Mouse (Mus musculus): ENCODE data around the gene Ttll5. TPM values are rescaled to one million over a fixed set of nuclear protein-coding genes. Genes with fewer than 3 reads are reported as not detected.

The Ttll5 gene
- polyA plus RNA-seq, 1 experiment, result 5.5 TPM

- H3K36me3 ChIP-seq (ENCODE audit: control insufficient read depth, insufficient read depth, low read length), result 0 out of 2 replicates have a peak, but pooled peaks cover under 1% of the 10 kb centered on the region
- H3K27me3 ChIP-seq (ENCODE audit: control insufficient read depth, insufficient read depth, low read length), result no peaks in the 10 kb centered on the region
- TF ChIP-seq CTCF (IDR thresholded peaks at IDR 0.05; ENCODE audit: extremely low read depth, insufficient read length, insufficient replicate concordance, low read depth, low read length) (no peak), POLR2A (IDR thresholded peaks at IDR 0.05; ENCODE audit: low read depth, low read length) (no peak)
- H3K4me1 ChIP-seq (ENCODE audit: control insufficient read depth, insufficient read depth, insufficient read length, low read length), result no peaks in the 10 kb centered on the region
- 71% methylated on average over 4 of the region's 4 CpGs for WGBS
- H3K4me3 ChIP-seq (ENCODE audit: low read depth, low read length), result no peak overlapping the region
- no peak overlapping the region for H3K27ac ChIP-seq (ENCODE audit: insufficient read depth, low read depth, low read length)
Measured at GRCm38 (mm10) chr12:86024426-86024825, 200.0 kb downstream of the Ttll5 start.

GRCm38 (mm10) chr12:86025480-86025879 is 201.0 kb downstream of the Ttll5 start:
- no peaks in the 10 kb centered on the region for H3K4me1 ChIP-seq (ENCODE audit: control insufficient read depth, insufficient read depth, insufficient read length, low read length)
- WGBS, result 90% methylated on average over 6 of the region's 6 CpGs
- no peak overlapping the region for H3K27ac ChIP-seq (ENCODE audit: insufficient read depth, low read depth, low read length)
- no peaks in the 10 kb centered on the region for H3K27me3 ChIP-seq (ENCODE audit: control insufficient read depth, insufficient read depth, low read length)
- H3K36me3 ChIP-seq (ENCODE audit: control insufficient read depth, insufficient read depth, low read length), result no peaks in the 10 kb centered on the region
- H3K4me3 ChIP-seq (ENCODE audit: low read depth, low read length), result no peak overlapping the region
- TF ChIP-seq CTCF (IDR thresholded peaks at IDR 0.05; ENCODE audit: extremely low read depth, insufficient read length, insufficient replicate concordance, low read depth, low read length) (no peak), POLR2A (IDR thresholded peaks at IDR 0.05; ENCODE audit: low read depth, low read length) (no peak)

DNA sequence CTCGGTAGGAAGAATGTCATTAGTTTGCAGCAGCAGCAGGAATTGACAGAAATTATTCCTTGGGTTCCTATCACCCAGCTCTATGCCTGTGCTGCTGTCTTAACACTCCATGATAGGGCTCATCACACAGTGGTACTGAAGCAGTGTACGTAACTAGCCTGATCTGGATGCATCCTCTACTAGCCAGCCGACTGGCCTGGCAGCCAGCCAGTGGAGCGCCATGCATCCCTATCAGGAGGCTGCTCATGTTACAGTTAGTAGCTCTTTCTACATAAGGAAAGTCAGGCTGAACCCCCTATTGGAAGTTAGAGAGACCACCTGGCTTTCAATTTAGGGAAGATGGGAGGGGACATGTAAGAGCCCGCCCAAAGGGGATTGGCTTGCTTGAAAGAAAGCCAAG is 202.5 kb downstream of the Ttll5 start:
- WGBS, result 79% methylated on average over 5 of the region's 5 CpGs
- Histone ChIP-seq H3K4me1 (ENCODE audit: control insufficient read depth, insufficient read depth, insufficient read length, low read length) (no peaks in the 10 kb centered on the region), H3K27ac (ENCODE audit: insufficient read depth, low read depth, low read length) (no peak overlapping the region), H3K27me3 (ENCODE audit: control insufficient read depth, insufficient read depth, low read length) (no peaks in the 10 kb centered on the region), H3K4me3 (ENCODE audit: low read depth, low read length) (no peak overlapping the region), H3K36me3 (ENCODE audit: control insufficient read depth, insufficient read depth, low read length) (no peaks in the 10 kb centered on the region)
- TF ChIP-seq POLR2A (IDR thresholded peaks at IDR 0.05; ENCODE audit: low read depth, low read length) (no peak), CTCF (IDR thresholded peaks at IDR 0.05; ENCODE audit: extremely low read depth, insufficient read length, insufficient replicate concordance, low read depth, low read length) (no peak)

DNA sequence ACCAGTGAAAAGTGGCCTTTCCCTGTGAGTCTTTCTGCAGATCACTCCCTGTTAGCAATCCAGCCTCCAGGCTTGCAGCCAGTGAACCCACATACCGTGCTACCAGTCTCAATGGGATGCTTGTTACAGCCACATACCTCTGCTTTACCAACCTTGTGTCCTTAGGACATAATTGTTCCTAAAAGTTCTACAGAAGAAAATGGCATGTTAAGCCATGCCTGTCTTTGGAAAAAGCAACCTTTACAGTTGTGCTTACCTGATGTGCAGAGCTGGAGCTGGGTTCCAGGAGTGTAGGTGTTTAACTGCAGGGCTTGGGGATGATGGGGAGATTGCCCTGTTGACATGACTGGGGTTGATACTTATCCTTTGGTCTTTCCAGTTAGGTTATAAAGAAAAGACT is 203.3 kb downstream of the Ttll5 start:
- no peaks in the 10 kb centered on the region for H3K4me1 ChIP-seq (ENCODE audit: control insufficient read depth, insufficient read depth, insufficient read length, low read length)
- TF ChIP-seq CTCF (IDR thresholded peaks at IDR 0.05; ENCODE audit: extremely low read depth, insufficient read length, insufficient replicate concordance, low read depth, low read length), result no peak
- no peak for TF ChIP-seq POLR2A (IDR thresholded peaks at IDR 0.05; ENCODE audit: low read depth, low read length)
- WGBS, result 93% methylated on average over 1 of the region's 1 CpGs
- H3K27ac ChIP-seq (ENCODE audit: insufficient read depth, low read depth, low read length), result no peak overlapping the region
- no peak overlapping the region for H3K4me3 ChIP-seq (ENCODE audit: low read depth, low read length)
- H3K27me3 ChIP-seq (ENCODE audit: control insufficient read depth, insufficient read depth, low read length), result no peaks in the 10 kb centered on the region
- no peaks in the 10 kb centered on the region for H3K36me3 ChIP-seq (ENCODE audit: control insufficient read depth, insufficient read depth, low read length)

GRCm38 (mm10) chr12:86030932-86031331 is 206.5 kb downstream of the Ttll5 start:
- no peak overlapping the region for H3K27ac ChIP-seq (ENCODE audit: insufficient read depth, low read depth, low read length)
- 75% methylated on average over 5 of the region's 5 CpGs for WGBS
- no peaks in the 10 kb centered on the region for H3K36me3 ChIP-seq (ENCODE audit: control insufficient read depth, insufficient read depth, low read length)
- no peaks in the 10 kb centered on the region for H3K4me1 ChIP-seq (ENCODE audit: control insufficient read depth, insufficient read depth, insufficient read length, low read length)
- H3K27me3 ChIP-seq (ENCODE audit: control insufficient read depth, insufficient read depth, low read length), result no peaks in the 10 kb centered on the region
- no peak for TF ChIP-seq POLR2A (IDR thresholded peaks at IDR 0.05; ENCODE audit: low read depth, low read length)
- TF ChIP-seq CTCF (IDR thresholded peaks at IDR 0.05; ENCODE audit: extremely low read depth, insufficient read length, insufficient replicate concordance, low read depth, low read length), result no peak
- no peak overlapping the region for H3K4me3 ChIP-seq (ENCODE audit: low read depth, low read length)

DNA sequence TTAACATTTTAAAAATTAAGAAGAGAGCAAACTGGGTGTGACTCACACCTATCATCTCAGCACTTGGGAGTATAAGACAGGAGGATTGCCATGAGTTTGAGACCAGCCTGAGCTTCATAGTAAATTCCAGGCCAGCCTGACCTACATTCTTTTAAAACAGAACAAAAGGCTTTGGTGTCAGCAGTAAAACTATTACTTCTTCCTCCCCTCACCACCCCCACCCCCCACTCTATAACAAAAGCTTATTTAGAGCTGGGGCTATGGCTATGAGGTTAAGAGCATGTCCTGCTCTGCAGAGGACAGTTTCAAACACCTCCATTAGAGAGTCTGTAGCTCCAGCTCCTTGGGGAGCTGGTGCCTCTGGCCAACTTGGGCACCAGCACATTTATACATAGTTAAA is 211.1 kb downstream of the Ttll5 start:
- no peaks in the 10 kb centered on the region for H3K4me1 ChIP-seq (ENCODE audit: control insufficient read depth, insufficient read depth, insufficient read length, low read length)
- H3K36me3 ChIP-seq (ENCODE audit: control insufficient read depth, insufficient read depth, low read length), result no peaks in the 10 kb centered on the region
- H3K27me3 ChIP-seq (ENCODE audit: control insufficient read depth, insufficient read depth, low read length), result no peaks in the 10 kb centered on the region
- no peak for TF ChIP-seq POLR2A (IDR thresholded peaks at IDR 0.05; ENCODE audit: low read depth, low read length)
- TF ChIP-seq CTCF (IDR thresholded peaks at IDR 0.05; ENCODE audit: extremely low read depth, insufficient read length, insufficient replicate concordance, low read depth, low read length), result no peak
- no peak overlapping the region for H3K4me3 ChIP-seq (ENCODE audit: low read depth, low read length)
- H3K27ac ChIP-seq (ENCODE audit: insufficient read depth, low read depth, low read length), result no peak overlapping the region

DNA sequence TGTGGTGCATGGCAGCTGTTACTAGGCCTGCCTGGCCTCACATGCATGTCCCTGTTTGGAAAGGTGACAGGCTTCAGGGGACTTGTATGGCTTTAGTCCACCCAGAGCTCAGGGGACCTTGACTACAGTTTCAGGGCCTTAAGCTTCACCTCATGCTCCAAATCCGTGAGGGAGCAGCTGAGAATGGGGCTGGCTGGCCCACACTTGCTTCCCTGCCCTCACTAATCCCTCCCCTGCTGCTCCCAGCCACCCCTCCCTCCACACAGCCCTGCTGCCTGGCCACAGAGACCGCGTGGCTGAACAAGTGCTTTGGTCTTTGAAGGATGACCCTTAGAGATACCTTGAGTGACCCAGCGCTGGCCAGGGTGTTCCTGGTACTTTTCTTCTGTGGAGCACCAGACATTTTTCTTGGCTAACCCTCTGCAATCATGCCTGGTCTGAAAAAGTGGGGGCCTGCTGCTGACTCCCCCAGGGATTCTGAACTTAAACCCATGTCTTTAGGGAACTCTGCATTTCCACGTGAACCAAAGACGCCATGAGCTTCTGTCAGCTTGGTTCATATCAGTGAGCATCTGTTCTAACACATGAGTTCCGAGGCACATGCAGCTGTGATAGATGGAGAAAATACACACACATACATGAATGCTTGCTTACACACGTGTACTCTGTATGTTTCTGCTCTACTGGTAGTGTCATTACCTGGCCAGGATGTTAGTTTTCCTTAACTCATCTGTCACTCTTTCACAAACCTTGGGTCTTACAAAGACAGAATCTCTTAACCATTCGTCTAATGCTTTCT is 212.1 kb downstream of the Ttll5 start:
- Histone ChIP-seq H3K27me3 (ENCODE audit: control insufficient read depth, insufficient read depth, low read length) (no peaks in the 10 kb centered on the region), H3K36me3 (ENCODE audit: control insufficient read depth, insufficient read depth, low read length) (no peaks in the 10 kb centered on the region), H3K4me1 (ENCODE audit: control insufficient read depth, insufficient read depth, insufficient read length, low read length) (no peaks in the 10 kb centered on the region), H3K27ac (ENCODE audit: insufficient read depth, low read depth, low read length) (no peak overlapping the region), H3K4me3 (ENCODE audit: low read depth, low read length) (no peak overlapping the region)
- TF ChIP-seq POLR2A (IDR thresholded peaks at IDR 0.05; ENCODE audit: low read depth, low read length), result no peak
- no peak for TF ChIP-seq CTCF (IDR thresholded peaks at IDR 0.05; ENCODE audit: extremely low read depth, insufficient read length, insufficient replicate concordance, low read depth, low read length)
- 81% methylated on average over 9 of the region's 9 CpGs for WGBS

All from small intestine, adult 2 months (tissue).